Mouse (Mus musculus) layer of hippocampus, postnatal 36 days (tissue): ENCODE data around the gene Hoxd8. TPM values are rescaled to one million over a fixed set of nuclear protein-coding genes. Genes with fewer than 3 reads are reported as not detected.

Source experiments
- DNase-seq, 2 experiments: peaks; one replicate each; pipeline ENCODE4 v3.0.0; 2022
- total RNA-seq, 2 experiments: library from RNA; stranded (reverse); gene quantifications; 2 replicates each; pipeline ENCODE4 v1.2.3; 2021

Gene Hoxd8
- not detected for total RNA-seq

DNA sequence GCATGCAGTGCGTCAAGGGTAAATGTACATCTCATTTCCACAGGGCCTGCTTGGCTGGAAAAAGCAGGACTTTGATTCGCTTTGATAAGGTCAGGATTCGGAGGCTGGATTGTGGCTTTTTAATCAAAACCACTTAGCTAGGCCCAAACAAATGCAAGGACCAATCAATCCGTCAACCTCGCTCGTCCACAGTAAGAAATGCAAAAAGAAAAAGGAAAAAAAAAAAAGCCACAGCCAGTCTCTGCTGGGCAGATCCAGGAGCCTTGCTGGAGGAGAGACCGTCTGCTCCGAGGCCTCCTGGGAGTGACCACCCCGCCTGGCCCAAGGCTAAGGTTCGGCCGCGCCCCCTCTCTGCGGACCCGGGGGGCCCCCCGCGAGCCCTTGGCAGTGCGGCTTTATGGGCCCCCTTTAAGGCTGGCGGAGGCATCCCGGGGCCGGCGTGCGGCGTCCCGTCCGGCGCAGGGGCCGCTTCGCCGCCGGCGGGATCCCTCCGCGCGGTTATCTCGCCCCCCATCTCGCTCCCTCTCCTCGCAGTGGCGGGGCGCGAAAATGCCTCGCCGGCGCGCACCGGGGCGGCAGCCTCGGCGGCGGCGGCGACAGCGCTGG lies at the start of gene Hoxd8:
Gene Hoxd8 (plus strand): TSS at position 223 of the 606 bp plus-strand sequence.
- DNase-seq: no peak

DNA sequence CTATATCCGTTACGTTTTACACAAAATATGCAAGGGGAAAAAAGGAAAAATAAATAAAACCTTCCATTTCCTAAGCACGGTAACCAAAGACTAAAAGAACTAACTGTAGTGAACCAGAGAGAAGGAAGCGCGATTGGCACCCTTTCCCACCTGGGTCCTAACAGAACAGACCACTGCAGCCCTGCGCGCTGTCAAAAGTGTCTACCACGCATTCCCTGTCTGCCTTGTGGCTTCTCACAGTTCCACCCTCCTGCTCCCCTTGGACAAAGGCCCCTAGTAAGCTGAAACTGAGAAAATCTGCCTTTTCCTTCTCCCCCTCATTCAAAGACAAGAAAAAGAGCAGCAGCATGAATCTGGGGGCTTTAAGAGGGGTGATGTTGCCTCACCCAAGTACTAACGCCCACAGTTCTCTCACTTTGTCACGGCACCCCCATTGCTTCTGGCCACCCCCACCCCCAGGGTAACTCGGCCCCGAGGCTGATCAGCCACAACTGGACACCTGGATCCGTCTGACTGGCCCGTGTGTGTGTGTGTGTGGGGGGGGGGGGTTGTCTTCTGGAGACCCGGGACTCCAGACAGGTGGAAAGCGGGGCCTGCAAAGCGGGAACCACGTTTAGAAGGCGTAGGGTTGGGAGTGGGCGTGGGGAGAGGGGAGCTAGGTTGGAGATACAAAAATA lies 49.5 kb upstream of the Hoxd8 start:
- DNase-seq: no peak

DNA sequence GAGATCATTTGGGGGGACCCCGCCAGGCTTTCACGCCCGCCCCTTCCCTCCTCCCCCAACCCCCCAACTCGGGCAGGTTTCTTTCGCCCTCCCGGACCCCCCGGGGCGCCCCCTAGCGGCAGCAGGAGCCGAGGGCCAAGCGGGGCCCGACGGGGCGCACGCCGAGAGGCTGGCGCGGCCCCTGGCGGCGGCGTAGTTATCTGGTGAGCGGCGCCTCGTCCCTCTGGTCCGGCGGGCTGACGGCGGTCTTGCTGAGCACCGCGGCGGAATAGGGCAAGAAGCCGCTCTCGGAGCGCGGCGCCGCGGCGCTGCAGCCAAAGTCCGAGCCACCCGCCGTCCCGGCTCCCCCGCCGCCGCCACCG lies 49.0 kb upstream of the Hoxd8 start:
- DNase-seq: no peak

DNA sequence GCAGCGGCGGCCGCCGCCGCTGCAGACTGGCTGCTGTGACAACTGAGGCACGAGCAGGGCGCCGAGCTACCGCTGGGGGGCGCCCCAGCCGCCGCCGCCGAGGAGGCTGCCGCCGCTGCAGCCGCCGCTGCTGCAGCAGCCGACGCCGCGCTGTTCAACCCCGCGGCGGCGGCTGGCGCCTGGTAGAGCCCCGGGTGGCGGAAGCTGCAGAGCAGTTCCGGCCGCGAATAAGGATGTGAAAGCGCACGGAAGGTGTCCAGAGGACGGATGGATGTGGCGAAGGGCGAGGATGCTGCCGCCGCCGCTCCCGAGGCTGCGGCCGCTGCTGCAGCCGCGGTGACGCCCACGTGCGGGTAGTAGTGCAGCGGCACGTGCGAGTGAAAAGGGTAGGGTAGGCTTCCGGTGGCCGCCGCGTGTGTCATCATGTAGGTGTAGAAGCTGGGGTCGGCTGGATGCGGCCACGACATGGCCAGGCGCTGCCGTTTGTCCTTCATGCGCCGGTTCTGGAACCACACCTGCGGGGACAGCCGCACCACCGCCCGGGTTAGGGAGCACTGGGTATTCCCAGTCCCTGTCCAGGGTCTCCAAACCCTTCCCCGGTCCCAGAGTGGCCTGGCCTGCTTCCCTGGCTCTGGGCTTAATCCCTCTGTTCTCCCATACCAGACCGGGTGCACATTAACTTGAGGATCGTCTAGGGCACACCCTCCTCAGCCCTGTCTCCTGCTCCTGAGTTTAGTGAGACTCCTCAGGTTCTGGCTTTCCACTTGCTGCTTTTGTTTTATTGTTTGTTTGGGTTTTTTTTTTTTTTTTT lies 48.4 kb upstream of the Hoxd8 start:
- no peak for DNase-seq

DNA sequence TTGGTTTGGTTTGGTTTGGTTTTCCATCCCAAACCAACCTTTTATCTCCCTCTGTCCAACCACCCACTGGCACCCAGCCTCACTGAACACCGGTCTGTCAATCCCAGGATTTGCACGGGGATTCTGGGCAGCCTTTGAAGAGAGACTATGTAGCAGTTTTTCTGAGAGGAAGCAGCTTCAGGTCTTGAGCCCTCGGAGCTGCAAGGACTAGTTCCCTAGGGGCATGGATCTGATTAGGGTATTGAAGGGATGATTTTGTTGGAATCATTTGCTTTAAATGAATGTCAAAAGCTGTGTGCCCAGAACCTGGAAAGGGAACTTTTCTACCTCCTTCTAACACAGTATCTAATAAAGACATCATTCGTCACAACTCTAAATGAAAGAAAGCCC lies 47.8 kb upstream of the Hoxd8 start:
- DNase-seq: no peak

DNA sequence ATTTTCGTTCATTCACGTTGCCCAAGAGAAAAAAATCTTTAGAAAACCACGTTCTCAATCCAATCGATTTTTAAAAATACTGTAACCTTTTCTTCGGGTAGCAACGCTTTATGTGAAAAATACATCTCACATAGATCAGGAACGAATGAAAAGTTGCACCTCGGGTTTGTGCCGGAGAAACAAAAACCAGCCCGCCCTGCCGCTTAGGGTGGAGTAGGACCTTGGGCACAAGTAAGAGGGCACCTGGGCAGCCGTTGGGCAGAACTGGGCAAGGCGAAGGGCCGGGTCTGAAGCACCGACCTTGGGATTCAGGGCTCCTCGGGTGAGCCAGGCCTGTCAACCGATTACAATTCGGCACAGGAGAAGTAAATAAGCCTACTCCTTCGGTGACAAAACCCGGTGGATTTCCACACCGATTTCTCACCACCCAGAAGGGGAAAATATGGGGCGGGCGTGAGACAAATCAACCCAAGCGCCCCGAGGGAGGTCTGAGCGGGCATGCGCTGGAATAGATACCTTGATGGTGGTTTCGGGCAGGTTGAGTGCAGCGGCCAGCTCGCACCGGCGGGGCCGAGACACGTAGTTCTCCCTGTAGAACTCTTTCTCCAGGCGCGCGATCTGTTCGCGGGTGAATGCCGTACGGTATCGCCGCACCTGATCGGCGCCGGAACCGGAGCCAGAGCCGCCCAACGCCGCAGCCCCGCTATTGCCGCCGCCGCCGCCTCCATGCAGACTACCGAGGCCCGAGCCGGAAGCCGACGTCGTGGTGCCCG lies 47.0 kb upstream of the Hoxd8 start:
- no peak for DNase-seq

DNA sequence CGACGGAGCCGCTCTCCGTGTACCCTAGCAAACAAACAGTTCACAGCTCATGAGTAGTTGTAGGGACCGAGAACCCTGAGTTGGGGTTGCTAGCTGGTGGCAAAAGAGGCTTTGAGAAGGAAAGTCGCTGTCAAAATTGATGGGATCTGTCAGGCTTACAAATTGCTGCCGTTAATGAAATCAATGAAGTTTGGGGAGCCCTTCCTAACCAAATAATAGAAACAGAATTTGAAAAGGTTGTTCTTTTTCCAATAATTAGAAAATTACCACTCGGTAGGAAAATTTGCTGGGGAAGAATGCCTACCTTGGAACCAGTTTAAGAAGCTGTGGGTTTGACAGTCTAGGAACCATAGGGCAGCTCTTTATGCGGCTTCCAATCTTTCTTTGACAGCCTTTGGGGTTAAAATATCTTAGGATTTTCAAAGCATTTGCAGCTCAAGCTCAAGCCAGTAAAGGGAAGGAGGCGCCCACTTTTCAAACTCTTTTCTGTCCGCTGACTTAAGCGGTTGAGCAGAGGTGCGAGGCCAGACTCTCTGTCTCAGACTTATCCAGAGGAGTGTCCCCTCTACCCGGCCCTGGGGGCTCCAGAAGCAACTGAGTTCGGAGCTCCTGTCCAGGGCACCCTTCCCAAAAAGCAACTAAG lies 46.3 kb upstream of the Hoxd8 start:
- DNase-seq: no peak

DNA sequence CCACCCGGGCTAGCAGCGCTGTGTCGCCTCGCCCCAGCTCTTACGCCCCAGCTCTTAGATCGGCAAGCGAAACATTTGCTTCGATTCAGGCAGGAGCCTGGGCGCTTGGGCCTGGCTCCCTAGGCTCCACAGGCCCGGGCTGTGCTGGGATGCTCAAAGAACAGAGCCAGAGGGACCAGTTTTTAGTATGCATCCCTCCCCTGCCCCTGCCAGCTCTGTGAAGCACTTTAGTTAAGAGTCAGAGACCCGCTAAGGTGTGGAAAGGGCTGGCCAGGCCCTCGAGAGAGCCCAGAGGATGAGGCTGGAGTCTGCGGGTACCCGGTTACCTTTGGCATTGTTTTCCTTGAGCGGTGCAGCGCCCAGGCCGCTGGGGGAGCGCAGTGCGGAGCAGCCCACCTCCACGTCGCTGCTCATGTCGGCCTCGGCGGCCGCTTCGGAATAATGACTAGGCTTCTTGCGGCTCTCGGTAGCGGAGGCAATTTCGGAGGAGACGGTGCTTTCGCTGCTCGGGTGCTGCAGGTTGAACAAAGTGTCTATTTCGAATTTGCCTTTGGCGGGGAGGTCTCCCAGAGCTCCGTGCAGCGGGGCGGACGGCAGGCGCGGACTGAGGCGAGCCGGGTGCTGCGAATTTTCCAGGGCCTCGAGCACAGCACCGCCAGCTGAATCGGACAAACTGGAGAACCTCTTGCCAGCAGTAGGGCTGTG lies 45.6 kb upstream of the Hoxd8 start:
- no peak for DNase-seq

DNA sequence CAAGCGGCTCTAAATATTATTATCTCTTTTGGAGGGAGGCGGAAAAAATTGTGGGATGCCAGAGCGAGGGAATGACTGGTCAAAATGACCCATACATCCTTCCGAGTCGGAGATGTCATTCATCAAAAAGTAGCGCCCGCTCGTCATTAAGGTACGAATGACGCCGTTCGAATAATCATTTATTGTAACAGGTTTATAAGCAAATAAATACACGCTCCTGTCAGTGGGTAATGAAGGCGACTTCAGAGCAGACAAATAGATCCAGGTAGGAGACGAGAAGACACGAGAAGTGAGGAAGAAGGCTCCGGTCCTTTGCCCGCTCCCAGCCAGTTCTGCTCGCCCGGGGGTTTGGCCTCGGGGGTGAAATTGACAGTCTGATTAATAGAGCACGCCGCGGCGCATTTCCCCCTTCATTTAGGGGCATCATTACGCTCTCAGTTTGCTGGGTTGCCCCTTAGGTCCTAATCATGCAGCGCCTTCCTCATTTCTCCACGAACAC lies 44.9 kb upstream of the Hoxd8 start, which contains the start of gene Evx2:
Gene Evx2 (minus strand): TSS at position 51 of the 499 bp plus-strand sequence.
- DNase-seq: no peak

DNA sequence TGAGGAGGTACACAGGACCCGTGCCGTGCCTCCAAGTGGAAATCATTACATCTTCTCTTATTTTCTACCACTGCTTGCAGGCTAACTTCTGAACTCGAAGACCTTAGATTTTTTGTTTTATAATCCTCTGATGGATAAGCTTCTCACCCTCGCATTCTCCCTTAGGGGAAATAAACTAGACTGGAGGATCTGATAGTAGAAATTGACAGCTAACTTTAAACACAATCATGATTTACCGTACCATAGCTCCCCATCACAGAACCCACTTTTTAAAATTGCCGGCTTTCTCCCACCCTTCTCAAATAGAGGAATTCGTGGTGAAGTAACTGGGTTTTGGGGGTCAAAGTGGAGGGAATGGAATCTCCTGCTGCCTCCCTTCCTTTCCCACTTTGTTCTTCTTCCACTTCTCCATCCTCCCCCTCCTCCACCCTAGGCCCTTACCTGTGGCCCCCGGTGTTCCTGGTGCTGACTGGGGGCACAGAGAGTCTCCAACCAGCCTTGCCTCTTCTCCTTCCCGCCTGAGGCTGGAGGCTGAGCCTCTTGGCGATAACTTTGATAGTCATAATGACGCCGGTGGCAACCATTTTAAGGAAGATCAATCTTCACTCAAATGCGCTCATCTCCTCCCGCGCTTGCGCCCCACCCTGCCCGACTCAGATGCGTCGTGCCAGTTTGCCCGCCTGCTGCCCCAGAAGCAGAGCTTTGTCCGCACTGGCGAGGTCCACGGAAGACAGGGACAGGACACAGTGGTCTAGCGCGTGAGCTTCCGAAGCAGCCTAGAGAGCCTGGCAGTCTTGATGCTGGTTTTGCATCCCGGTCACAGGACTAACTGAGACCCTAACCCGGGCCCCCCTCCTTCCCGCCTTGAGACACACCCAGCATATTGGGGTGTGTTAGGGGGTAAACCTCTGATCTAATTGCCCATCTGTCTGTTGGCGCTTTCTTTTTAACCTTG lies 43.7 kb upstream of the Hoxd8 start:
- DNase-seq: no peak

DNA sequence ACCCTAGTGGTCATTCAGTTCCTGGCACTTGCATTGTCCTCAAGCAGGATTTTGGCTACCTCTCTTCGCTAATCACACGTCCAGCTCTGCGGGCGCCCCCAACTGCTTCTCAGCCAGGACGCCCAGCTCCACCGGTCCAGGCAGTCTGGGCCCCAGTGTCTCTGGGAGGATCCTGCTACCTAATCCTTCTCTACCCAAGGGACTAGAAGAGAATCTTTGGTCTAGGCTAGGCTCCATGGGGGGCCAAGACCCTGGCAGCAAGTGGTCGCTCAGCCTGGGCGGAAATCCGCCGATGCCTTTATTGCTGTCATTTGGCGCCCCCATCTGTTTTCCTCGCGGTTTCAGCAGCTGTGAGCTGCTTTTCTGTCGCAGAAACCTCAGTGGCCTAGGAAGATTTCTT lies 42.7 kb upstream of the Hoxd8 start:
- DNase-seq: no peak

DNA sequence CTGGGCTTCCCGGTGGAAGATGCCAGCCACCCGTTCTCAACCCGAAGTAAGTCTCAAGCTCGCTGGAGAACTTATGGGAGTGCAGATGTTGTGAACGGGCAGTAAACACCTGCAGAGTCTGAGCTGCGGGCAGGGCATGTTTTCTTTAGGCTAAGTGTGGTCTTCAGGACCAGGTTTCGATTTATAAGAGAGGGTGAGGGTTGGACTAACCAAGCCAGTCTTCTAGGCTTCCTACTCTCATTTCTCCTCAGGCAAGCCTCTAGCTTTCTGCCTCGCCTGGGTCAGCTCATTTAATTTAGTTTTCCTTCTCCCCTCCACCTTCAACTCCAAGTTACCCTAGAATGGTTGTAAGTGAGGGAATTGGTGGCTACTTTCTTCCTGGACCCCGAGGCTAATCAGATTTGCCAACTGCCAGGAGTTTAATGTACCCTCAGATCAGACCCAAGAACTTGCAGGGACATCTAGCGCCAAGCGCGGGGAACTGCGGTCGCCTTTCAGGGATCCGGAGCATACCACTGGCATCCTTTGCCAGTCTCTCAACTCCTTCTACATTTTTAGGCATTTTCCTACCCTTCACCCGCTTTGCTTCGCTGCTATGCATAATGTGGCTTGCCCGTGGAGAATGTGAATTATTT lies 41.0 kb upstream of the Hoxd8 start:
- DNase-seq: no peak

DNA sequence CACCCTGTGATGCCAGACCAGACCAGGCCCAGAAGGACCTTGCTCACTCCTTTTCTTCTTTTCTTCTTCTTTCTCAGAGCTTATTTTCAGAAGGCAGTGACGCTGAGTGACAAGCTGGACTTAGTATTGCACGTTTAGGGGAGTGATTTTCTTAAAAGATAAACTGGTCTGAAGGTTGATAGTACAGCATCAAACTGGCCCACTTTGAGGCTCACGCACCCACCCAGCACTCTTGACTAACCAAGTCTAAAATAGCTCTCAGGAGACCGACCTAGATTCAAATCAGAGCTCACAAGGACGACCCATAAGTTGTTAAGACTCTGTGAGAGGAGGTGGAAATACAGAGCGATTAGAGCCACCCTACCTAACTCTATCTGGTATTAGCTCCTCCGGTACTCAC lies 38.0 kb upstream of the Hoxd8 start:
- DNase-seq: no peak

DNA sequence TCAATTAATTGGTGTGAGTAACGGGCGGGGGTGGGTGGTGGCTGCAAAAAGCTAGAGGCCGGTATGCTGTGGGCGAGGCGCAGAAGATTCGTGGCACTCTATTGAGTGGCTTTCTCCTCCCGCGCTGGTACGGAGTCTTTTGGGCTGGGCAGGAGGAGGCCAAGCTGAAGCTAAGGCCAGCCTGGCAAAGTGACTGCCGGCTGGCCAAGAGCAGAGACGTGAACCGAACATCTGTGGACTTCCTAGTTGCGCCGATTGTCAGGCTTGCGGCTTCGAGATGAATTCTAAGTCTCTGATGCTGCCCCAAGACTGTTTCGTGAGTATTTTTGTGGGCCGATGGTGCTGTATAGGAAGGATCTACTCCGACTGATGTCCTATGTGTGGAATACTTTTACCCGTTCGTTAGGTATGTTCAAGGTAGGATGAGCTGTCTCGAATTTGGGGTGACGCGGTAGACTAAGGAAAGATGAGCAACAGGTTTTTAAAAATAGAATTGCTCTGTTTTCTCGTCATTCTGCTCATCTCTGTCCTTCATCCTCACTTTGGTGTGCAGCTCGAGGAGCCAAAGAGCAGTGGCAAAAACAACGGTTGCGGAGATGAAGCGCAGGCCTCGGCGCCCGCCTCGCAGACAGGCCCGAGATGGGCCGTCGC lies 37.1 kb upstream of the Hoxd8 start:
- DNase-seq: no peak

DNA sequence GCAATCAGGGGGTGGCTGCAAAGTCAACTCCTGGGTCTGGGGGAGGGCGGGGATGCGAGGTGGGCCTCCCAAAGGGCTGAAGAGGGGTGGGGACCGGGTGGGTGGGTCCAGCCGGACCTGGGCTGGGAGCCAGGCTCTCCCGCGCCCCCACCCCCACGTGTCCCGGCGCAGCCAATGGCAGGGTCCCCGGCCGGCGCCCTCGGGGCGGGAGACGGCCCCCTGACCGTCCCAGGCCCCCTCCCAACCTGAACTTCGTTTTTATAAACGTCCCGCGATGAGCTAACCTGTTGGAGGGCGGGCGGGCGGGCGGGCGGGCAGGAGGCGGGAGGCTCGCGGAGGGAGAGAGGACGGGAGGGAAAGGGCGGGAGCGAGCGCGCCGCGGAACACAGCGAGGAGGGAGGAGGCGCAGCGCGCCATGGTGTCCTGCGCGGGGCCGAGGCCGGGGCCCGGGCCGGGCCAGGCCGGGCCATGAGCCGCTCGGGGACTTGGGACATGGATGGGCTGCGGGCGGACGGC lies 36.5 kb upstream of the Hoxd8 start, which contains the start of gene Hoxd13:
Gene Hoxd13 (plus strand): TSS at position 469 of the 516 bp plus-strand sequence.
- DNase-seq: no peak

DNA sequence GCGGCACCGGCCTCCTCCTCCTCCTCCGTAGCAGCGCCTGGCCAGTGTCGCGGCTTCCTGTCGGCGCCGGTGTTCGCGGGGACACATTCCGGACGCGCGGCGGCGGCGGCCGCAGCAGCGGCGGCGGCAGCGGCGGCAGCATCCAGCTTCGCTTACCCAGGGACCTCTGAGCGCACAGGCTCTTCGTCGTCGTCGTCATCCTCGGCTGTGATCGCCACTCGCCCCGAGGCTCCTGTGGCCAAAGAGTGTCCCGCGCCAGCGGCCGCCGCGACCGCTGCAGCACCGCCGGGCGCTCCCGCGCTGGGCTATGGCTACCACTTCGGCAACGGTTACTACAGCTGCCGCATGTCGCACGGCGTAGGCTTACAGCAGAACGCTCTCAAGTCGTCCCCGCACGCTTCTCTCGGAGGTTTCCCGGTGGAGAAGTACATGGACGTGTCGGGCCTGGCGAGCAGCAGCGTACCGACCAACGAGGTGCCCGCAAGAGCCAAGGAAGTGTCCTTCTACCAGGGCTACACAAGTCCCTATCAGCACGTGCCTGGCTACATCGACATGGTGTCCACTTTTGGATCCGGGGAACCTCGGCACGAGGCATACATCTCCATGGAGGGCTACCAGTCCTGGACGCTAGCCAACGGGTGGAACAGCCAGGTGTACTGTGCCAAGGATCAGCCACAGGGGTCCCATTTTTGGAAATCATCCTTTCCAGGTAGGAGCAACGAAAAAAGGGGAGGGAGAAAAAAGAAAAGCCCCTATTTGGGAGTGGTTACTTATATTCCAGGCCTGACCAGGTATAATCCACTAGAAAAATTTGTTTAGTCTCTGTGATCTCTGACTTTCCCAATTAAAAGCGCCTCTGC lies 35.8 kb upstream of the Hoxd8 start:
- DNase-seq: no peak

DNA sequence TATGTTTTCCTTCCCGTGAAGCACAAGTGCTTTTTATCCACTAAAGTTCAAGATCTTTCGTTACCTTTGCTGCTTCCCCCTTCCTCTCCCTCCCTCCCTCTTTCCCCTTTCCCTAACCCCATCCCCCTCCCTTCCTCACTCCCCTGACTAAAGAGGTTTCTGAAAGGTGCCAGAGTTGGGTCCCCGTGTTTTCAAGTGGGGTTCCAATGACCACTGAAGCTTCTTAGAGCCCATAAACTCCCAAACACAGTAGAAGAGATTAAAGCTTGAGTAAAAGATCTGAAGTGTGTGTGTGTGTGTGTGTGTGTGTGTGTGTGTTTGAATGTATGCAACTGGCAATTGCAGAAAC lies 35.2 kb upstream of the Hoxd8 start:
- no peak for DNase-seq

DNA sequence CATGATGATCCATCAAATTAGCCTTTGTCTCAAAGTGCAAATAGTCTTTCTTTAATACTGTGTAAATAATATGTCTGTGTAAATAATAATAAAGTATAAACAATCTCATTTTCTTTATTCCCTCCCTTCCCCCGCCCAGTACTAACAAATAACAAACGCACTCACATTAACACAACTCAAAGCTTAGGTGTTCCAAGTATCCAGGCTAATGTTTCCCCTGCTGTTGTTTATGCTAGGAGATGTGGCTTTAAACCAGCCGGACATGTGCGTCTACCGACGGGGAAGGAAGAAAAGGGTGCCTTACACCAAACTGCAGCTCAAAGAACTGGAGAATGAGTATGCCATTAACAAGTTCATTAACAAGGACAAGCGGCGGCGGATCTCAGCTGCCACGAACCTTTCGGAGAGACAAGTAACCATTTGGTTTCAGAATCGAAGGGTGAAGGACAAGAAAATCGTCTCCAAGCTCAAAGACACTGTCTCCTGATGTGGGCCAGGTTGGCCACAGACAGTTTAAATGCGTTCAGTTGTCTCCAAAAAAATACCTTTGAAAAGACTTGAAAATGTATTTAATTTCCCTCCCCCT lies 34.7 kb upstream of the Hoxd8 start:
- DNase-seq: no peak
